Mouse (Mus musculus) MEL (cell line): ENCODE data around the gene Rhoa. TPM values are rescaled to one million over a fixed set of nuclear protein-coding genes. Genes with fewer than 3 reads are reported as not detected.
"Not testable (repeated sequence)": the region's sequence is repeated elsewhere in the genome, so short reads cannot be mapped to it uniquely, and the experiment has no call there.

Experiments
- DNase-seq: peaks from one replicate; pipeline ENCODE4 v3.0.0; 2011; ENCODE audit warnings: low read depth, low spot score
- H3K27ac ChIP-seq: 2 replicates; pipeline ENCODE4 v1.5.1; 2012; ENCODE audit warnings: low read depth, mild to moderate bottlenecking, control low read depth, low read length, moderate library complexity; ENCODE audit not compliant: control insufficient read depth
- H3K27me3 ChIP-seq, 2 experiments: fragments of 150-350 bp in 1 of 2; sonication (generic) in 1 of 2; 2 replicates each; pipeline ENCODE4 v1.6.1; 2012; ENCODE audit warnings: low read length in 2 of 2, mild to moderate bottlenecking in 2 of 2, improper control_type of control experiment in 1 of 2, moderate library complexity in 1 of 2; ENCODE audit not compliant: insufficient read depth in 2 of 2, control insufficient read depth in 1 of 2
- H3K36me3 ChIP-seq, 2 experiments: 2 replicates each; pipeline ENCODE4 v1.6.1; 2012 to 2014; ENCODE audit warnings: low read length in 2 of 2, improper control_type of control experiment in 1 of 2, inconsistent platforms in 1 of 2, mild to moderate bottlenecking in 1 of 2; ENCODE audit not compliant: insufficient read depth in 2 of 2, control insufficient read depth in 1 of 2
- H3K4me1 ChIP-seq, 2 experiments: fragments of 150-350 bp in 1 of 2; sonication (generic) in 1 of 2; 2 replicates each; pipeline ENCODE4 v1.6.1; 2012; ENCODE audit warnings: low read length in 2 of 2, improper control_type of control experiment in 1 of 2, mild to moderate bottlenecking in 1 of 2; ENCODE audit not compliant: insufficient read depth in 2 of 2, control insufficient read depth in 1 of 2
- H3K4me3 ChIP-seq, 2 experiments: fragments of 150-350 bp in 1 of 2; sonication (generic) in 1 of 2; 2 replicates each; pipeline ENCODE4 v1.5.1; 2012; ENCODE audit warnings: low read depth in 2 of 2, low read length in 2 of 2, mild to moderate bottlenecking in 2 of 2, moderate library complexity in 2 of 2, control low read depth in 1 of 2, improper control_type of control experiment in 1 of 2; ENCODE audit not compliant: control insufficient read depth in 1 of 2, insufficient read depth in 1 of 2
- H3K79me2 ChIP-seq: 2 replicates; pipeline ENCODE4 v1.6.1; 2012; ENCODE audit warnings: mild to moderate bottlenecking, low read length, moderate library complexity; ENCODE audit not compliant: control insufficient read depth, poor library complexity, insufficient read depth
- H3K9ac ChIP-seq: 2 replicates; pipeline ENCODE4 v1.6.1; 2012; ENCODE audit warnings: low read depth, mild to moderate bottlenecking, control low read depth, low read length, moderate library complexity; ENCODE audit not compliant: control insufficient read depth, poor library complexity, severe bottlenecking
- H3K9me3 ChIP-seq: fragments of 150-350 bp; sonication (generic); replicated peaks from 2 replicates; pipeline ENCODE4 v1.6.1; 2012; ENCODE audit warnings: mild to moderate bottlenecking, low read length, improper control_type of control experiment, moderate library complexity; ENCODE audit not compliant: insufficient read depth
- CHD2 ChIP-seq: IDR thresholded peaks from 2 replicates; pipeline ENCODE4 v1.6.1; 2011; ENCODE audit warnings: low read length, improper control_type of control experiment
- CTCF ChIP-seq, 3 experiments: IDR thresholded peaks in 2 of 3; conservative IDR thresholded peaks in 1 of 3; 2 replicates each; pipeline ENCODE4 v1.5.1; 2011 to 2012; ENCODE audit warnings: low read length in 3 of 3, low read depth in 2 of 3, mild to moderate bottlenecking in 2 of 3, improper control_type of control experiment in 1 of 3, inconsistent platforms in 1 of 3, mixed read lengths in 1 of 3, moderate library complexity in 1 of 3; ENCODE audit not compliant: control insufficient read depth in 1 of 3, insufficient read depth in 1 of 3, poor library complexity in 1 of 3, severe bottlenecking in 1 of 3
- E2F4 ChIP-seq: IDR thresholded peaks from 2 replicates; pipeline ENCODE4 v1.6.1; 2011; ENCODE audit warnings: low read depth, low read length, improper control_type of control experiment, borderline replicate concordance
- ELF1 ChIP-seq: IDR thresholded peaks from 2 replicates; pipeline ENCODE4 v1.6.1; 2014; ENCODE audit warnings: low read depth, mild to moderate bottlenecking, inconsistent platforms, low read length, improper control_type of control experiment, moderate library complexity
- EP300 ChIP-seq, 2 experiments: IDR thresholded peaks; 2 replicates each; pipeline ENCODE4 v1.6.1; 2011; ENCODE audit warnings: improper control_type of control experiment in 2 of 2, low read length in 2 of 2, low read depth in 1 of 2, mild to moderate bottlenecking in 1 of 2
- ETS1 ChIP-seq: IDR thresholded peaks from 2 replicates; pipeline ENCODE4 v1.6.1; 2012; ENCODE audit warnings: low read depth, mild to moderate bottlenecking, inconsistent platforms, low read length, improper control_type of control experiment, moderate library complexity
- GABPA ChIP-seq: IDR thresholded peaks from 2 replicates; pipeline ENCODE4 v1.6.1; 2012; ENCODE audit warnings: low read depth, mild to moderate bottlenecking, inconsistent platforms, low read length, improper control_type of control experiment, moderate library complexity
- GATA1 ChIP-seq: IDR thresholded peaks from 2 replicates; pipeline ENCODE4 v1.6.1; 2011; ENCODE audit warnings: low read depth, low read length, improper control_type of control experiment
- HCFC1 ChIP-seq: IDR thresholded peaks from 2 replicates; pipeline ENCODE4 v1.6.1; 2012; ENCODE audit warnings: low read depth, mild to moderate bottlenecking, inconsistent platforms, low read length, improper control_type of control experiment, moderate library complexity
- MAFK ChIP-seq: IDR thresholded peaks from 2 replicates; pipeline ENCODE4 v1.6.1; 2011; ENCODE audit warnings: low read depth, mild to moderate bottlenecking, low read length, improper control_type of control experiment, borderline replicate concordance
- MXI1 ChIP-seq: IDR thresholded peaks from 2 replicates; pipeline ENCODE4 v1.6.1; 2011; ENCODE audit warnings: mild to moderate bottlenecking, low read depth, low read length, improper control_type of control experiment
- MYB ChIP-seq: IDR thresholded peaks from 2 replicates; pipeline ENCODE4 v1.6.1; 2011; ENCODE audit warnings: mild to moderate bottlenecking, low read depth, low read length, improper control_type of control experiment
- MYC ChIP-seq: IDR thresholded peaks from 2 replicates; pipeline ENCODE4 v1.6.1; 2011; ENCODE audit warnings: low read depth, mild to moderate bottlenecking, low read length, improper control_type of control experiment, moderate library complexity
- NRF1 ChIP-seq: IDR thresholded peaks from 2 replicates; pipeline ENCODE4 v1.6.1; 2014; ENCODE audit warnings: low read depth, mild to moderate bottlenecking, inconsistent platforms, low read length, improper control_type of control experiment, moderate library complexity; ENCODE audit not compliant: poor library complexity, insufficient read depth, severe bottlenecking
- POLR2A ChIP-seq, 2 experiments: IDR thresholded peaks; 2 replicates each; pipeline ENCODE4 v1.6.1; 2011 to 2012; ENCODE audit warnings: low read length in 2 of 2, mild to moderate bottlenecking in 2 of 2, control low read depth in 1 of 2, improper control_type of control experiment in 1 of 2, low read depth in 1 of 2, moderate library complexity in 1 of 2; ENCODE audit not compliant: control insufficient read depth in 1 of 2, insufficient read depth in 1 of 2, poor library complexity in 1 of 2
- POLR2AphosphoS2 ChIP-seq: IDR thresholded peaks from 2 replicates; pipeline ENCODE4 v1.6.1; 2011; ENCODE audit warnings: low read length, improper control_type of control experiment
- TAL1 ChIP-seq: IDR thresholded peaks from 2 replicates; pipeline ENCODE4 v1.6.1; 2012; ENCODE audit warnings: mild to moderate bottlenecking, inconsistent platforms, low read length, moderate library complexity, mixed read lengths
- TBP ChIP-seq: IDR thresholded peaks from 2 replicates; pipeline ENCODE4 v1.8.0; 2011; ENCODE audit warnings: low read depth, low read length, improper control_type of control experiment
- UBTF ChIP-seq: IDR thresholded peaks from 2 replicates; pipeline ENCODE4 v1.6.1; 2012; ENCODE audit warnings: low read depth, mild to moderate bottlenecking, inconsistent platforms, low read length, improper control_type of control experiment, moderate library complexity, borderline replicate concordance; ENCODE audit not compliant: insufficient read depth
- ZKSCAN1 ChIP-seq: IDR thresholded peaks from 2 replicates; pipeline ENCODE4 v1.6.1; 2012; ENCODE audit warnings: low read depth, mild to moderate bottlenecking, inconsistent platforms, low read length, improper control_type of control experiment, moderate library complexity
- ZMIZ1 ChIP-seq: IDR thresholded peaks from 2 replicates; pipeline ENCODE4 v1.6.1; 2012; ENCODE audit warnings: low read depth, mild to moderate bottlenecking, inconsistent platforms, low read length, improper control_type of control experiment, moderate library complexity
- ZNF384 ChIP-seq: IDR thresholded peaks from 2 replicates; pipeline ENCODE4 v1.6.1; 2012; ENCODE audit warnings: low read depth, mild to moderate bottlenecking, inconsistent platforms, low read length, improper control_type of control experiment
- polyA plus RNA-seq, 2 experiments: library from polyadenylated mRNA; stranded (reverse) in 1 of 2; unstranded in 1 of 2; fragments of >175 nt in 1 of 2; fragments of >200 nt in 1 of 2; gene quantifications; 2 replicates each; pipeline versions ENCODE4 v1.2.1 to v1.2.4; 2012; ENCODE audit warnings: low replicate concordance in 2 of 2, low read depth in 1 of 2; ENCODE audit not compliant: insufficient read length in 2 of 2, insufficient read depth in 1 of 2, missing spikeins in 1 of 2
- total RNA-seq: library from RNA; depleted of rRNA; stranded (reverse); fragments of 300-350 nt; gene quantifications from 2 replicates; pipeline ENCODE4 v1.2.3, GENCODE M21; 2012

Rhoa gene
- total and polyA plus RNA-seq, 3 experiments, result 80.9 to 241 TPM; not detected in 1

- not testable (repeated sequence) for H3K36me3 ChIP-seq, H3K27me3 ChIP-seq, H3K4me3 ChIP-seq, H3K4me1 ChIP-seq, H3K27ac ChIP-seq, H3K9ac ChIP-seq, H3K79me2 ChIP-seq, DNase-seq, H3K9me3 ChIP-seq
- peak; percentile 20; the same call in 1 of the 2 replicates for TF ChIP-seq ZNF384
- peak; percentile 73 for TF ChIP-seq TBP
Measured at GRCm38 (mm10) chr9:108287526-108288238, 18.2 kb upstream of the Rhoa start.

GRCm38 (mm10) chr9:108289347-108289746 lies 16.6 kb upstream of the Rhoa start:
- no peaks in the 10 kb centered on the region for H3K27me3 ChIP-seq
- DNase-seq, result no peak
- H3K4me1 ChIP-seq, result peaks cover 0 to 5% of the 10 kb centered on the region in 2 experiments; a peak in 1 of 4 replicates
- no peaks in the 10 kb centered on the region for H3K79me2 ChIP-seq
- H3K36me3 ChIP-seq, result peaks cover 0 to 3% of the 10 kb centered on the region in 2 experiments; a peak in 2 of 4 replicates
- no peaks in the 10 kb centered on the region for H3K9me3 ChIP-seq
- H3K9ac ChIP-seq, result no peak overlapping the region; the same call in 1 of the 2 replicates
- H3K4me3 ChIP-seq, result peak overlapping the region in 1 of 2 experiments; percentile 81; a peak in 2 of 4 replicates
- peak; percentile 67 for TF ChIP-seq ZNF384
- no peak for TF ChIP-seq POLR2A (IDR thresholded peaks at IDR 0.05; ENCODE audit: control insufficient read depth in 1 of 2, insufficient read depth in 1 of 2, low read depth in 1 of 2, low read length in 2 of 2, poor library complexity in 1 of 2)
- TF ChIP-seq ELF1, result no peak
- TF ChIP-seq, all 39 proteins: peak for 1
- no peak overlapping the region for H3K27ac ChIP-seq

GRCm38 (mm10) chr9:108290016-108290750 lies 15.7 kb upstream of the Rhoa start, which contains the start of gene Nicn1:
Gene Nicn1, plus strand, starts transcription at chr9:108290429.
- peak; percentile 98 for DNase-seq
- Histone ChIP-seq H3K9ac (peak within 1 kb of the TSS; percentile 66), H3K79me2 (no peaks in the 10 kb centered on the region), H3K9me3 (no peaks in the 10 kb centered on the region), H3K27me3 (no peaks in the 10 kb centered on the region), H3K36me3 (peaks cover 0 to 3% of the 10 kb centered on the region in 2 experiments; a peak in 2 of 4 replicates), H3K27ac (peak within 1 kb of the TSS; percentile 64), H3K4me3 (peak within 1 kb of the TSS; percentile 74 to 81), H3K4me1 (peaks cover 0 to 3% of the 10 kb centered on the region in 2 experiments; a peak in 1 of 4 replicates)
- TF ChIP-seq POLR2AphosphoS2 (peak; percentile 50; the same call in 1 of the 2 replicates), TBP (peak; percentile 87), MYB (peak; percentile 85), ZNF384 (no peak), NRF1 (no peak), CTCF (IDR thresholded peaks at IDR 0.05 in 2 of 3, conservative IDR thresholded peaks at IDR 0.05 in 1 of 3; ENCODE audit: control insufficient read depth in 1 of 3, insufficient read depth in 1 of 3, low read depth in 2 of 3, low read length in 3 of 3, poor library complexity in 1 of 3, severe bottlenecking in 1 of 3) (no peak), ZKSCAN1 (no peak), CHD2 (peak; percentile 84), TAL1 (no peak), ETS1 (no peak), E2F4 (no peak), HCFC1 (peak; percentile 100), GATA1 (peak; percentile 86), UBTF (no peak), MXI1 (peak; percentile 67), MYC (0 out of 2 replicates have a peak, but pooled peaks have one; percentile 53), ZMIZ1 (peak; percentile 50; the same call in 1 of the 2 replicates), MAFK (no peak), EP300 (IDR thresholded peaks at IDR 0.05; ENCODE audit: low read depth in 1 of 2, low read length in 2 of 2) (no peak), GABPA (0 out of 2 replicates have a peak, but pooled peaks have one; percentile 9)
